Mouse (Mus musculus) brain, embryonic 14.5 days (tissue): Measurements from ENCODE around the gene Pi4ka.

Experiments used
- CTCF ChIP-seq: fragments of 200-500 bp; IDR thresholded peaks from 2 replicates; pipeline ENCODE4 v1.5.1; 2012; ENCODE audit warnings: inconsistent platforms, mild to moderate bottlenecking, moderate library complexity, borderline replicate concordance; ENCODE audit not compliant: insufficient read depth, insufficient read length; ENCODE audit errors: extremely low read depth
- POLR2A ChIP-seq: fragments of 200-500 bp; IDR thresholded peaks from 2 replicates; pipeline ENCODE4 v1.6.1; 2012; ENCODE audit warnings: mild to moderate bottlenecking, inconsistent platforms, borderline replicate concordance; ENCODE audit not compliant: poor library complexity, insufficient read depth, insufficient read length, severe bottlenecking; ENCODE audit errors: extremely low read depth

DNA sequence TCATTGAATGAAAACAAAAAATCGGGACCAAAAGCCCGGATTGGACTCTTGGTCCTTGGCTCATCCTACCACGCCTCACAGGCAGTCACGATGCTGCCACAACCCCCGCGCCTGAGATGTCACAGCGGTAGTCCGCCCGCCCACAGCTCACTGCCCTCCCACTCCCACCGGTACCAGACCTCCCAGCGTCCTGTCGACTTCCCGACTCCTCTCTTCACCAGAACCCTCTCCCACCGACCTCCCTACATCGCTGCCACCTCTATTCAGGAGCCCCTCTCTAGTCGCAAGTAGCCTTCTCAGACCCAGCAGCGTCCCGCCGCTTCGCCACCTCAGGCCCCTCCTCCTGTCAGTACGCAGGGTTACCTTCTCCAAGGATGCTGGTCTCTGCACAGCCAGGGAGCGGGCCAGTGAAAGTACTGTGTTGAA is 830 bp downstream of the Pi4ka start:
- no peak for TF ChIP-seq CTCF
- TF ChIP-seq POLR2A, result no peak
